Mouse (Mus musculus): ENCODE results near the gene Hip1.

DNA sequence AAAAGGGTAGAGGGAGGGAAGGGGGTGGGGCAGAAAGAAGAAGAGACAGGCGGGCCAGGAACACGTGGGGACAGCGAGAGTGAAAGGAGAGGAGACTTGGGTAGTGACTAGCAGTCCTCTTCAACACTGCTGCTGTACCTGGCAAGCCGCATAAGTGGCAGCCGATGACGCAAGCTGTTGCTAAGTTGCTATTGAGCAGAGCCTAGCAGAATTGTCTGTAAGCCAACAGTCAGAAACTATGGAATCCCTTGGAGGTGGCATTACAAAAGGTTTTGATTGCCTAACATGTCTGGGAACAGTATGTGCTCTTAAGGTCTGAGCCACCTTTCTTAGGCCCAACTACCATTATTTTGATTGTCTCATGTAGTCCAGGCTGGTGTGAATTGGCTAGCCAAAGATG lies 176.6 kb downstream of the Hip1 start:
- no peak for TF ChIP-seq POLR2A (IDR thresholded peaks at IDR 0.05; ENCODE audit: borderline replicate concordance, control insufficient read depth, low read depth, low read length)
- TF ChIP-seq CTCF (IDR thresholded peaks at IDR 0.05; ENCODE audit: control insufficient read depth, insufficient read depth, low read length) = no peak
